Mouse (Mus musculus): Measurements from ENCODE around the gene Tmc3. TPM values are rescaled to one million over a fixed set of nuclear protein-coding genes. Genes with fewer than 3 reads are reported as not detected.

Tmc3 gene
- polyA plus RNA-seq, 1 experiment from 2014 or later, result 0.24 TPM

DNA sequence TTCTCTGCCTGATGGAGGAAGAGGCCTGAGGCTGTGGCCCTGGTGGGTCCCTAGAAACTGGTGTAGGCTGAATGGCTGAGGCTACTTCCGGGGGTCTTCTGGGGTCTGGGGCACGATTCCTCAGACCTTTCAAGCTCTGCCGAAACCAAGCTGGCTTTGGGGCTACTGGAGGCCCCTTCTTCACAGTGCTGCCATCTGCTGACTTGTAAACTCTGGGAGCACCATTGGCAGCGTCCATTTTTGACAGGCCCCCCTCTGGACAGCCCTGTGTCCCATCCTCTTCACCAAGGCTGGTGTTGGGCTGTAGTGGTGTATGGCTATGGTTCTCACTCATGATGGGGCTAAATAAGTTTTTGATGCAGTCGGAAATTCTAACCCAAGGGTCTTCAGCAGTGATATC is 67.8 kb downstream of the Tmc3 start:
- no peak for DNase-seq (ENCODE audit: low spot score)
- no peak for TF ChIP-seq EP300 (IDR thresholded peaks at IDR 0.05)
- 81% methylated on average over 5 of the region's 5 CpGs for WGBS

DNA sequence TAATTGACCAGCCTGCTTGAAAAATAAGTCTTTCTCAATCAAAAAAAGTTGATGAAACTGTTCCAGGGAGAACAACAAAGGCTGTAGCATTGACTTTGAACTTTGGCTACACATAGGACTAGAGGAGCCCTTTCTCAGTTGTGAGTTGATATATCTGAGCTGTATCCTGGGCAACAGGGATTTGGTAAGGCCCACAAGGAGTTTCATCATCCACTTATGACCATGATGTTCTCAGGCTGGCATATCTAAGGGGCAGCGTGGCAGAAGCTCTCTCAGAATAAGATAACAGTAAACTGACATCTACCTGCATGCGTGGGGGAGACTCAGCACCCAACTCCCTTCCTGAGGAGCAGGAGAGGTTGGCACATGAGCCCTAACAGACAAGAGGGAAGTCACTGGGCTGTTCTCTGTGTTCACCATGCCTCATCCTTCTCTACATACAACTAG is 68.9 kb downstream of the Tmc3 start:
- H3K4me3 ChIP-seq (ENCODE audit: low read depth, low read length), result no peak overlapping the region
- no peak overlapping the region for H3K4me2 ChIP-seq (replicated peaks; ENCODE audit: low read depth, low read length)
- H3K27ac ChIP-seq (ENCODE audit: low read length), result no peak overlapping the region
- ATAC-seq, result no peak
- WGBS, result 78% methylated on average over 2 of the region's 2 CpGs
- no peaks in the 10 kb centered on the region for H3K9me3 ChIP-seq (ENCODE audit: low read length)
- H3K27me3 ChIP-seq (replicated peaks; ENCODE audit: insufficient read depth, low read length), result no peaks in the 10 kb centered on the region
- H3K36me3 ChIP-seq (ENCODE audit: insufficient read depth, low read length), result no peaks in the 10 kb centered on the region
- no peak overlapping the region for H3K9ac ChIP-seq (replicated peaks; ENCODE audit: low read depth)
- TF ChIP-seq CTCF (IDR thresholded peaks at IDR 0.05) (no peak), EP300 (IDR thresholded peaks at IDR 0.05) (no peak)
- DNase-seq (ENCODE audit: low spot score), result peak; percentile 18
- no peaks in the 10 kb centered on the region for H3K4me1 ChIP-seq (ENCODE audit: insufficient read depth, low read depth, low read length)

More for the DNA sequence above, 67.8 kb downstream of the Tmc3 start:
- no peak overlapping the region for H3K4me3 ChIP-seq (ENCODE audit: low read depth, low read length)
- H3K27me3 ChIP-seq (replicated peaks; ENCODE audit: insufficient read depth, low read length), result no peaks in the 10 kb centered on the region
- ATAC-seq, result no peak
- no peak overlapping the region for H3K4me2 ChIP-seq (replicated peaks; ENCODE audit: low read depth, low read length)
- H3K27ac ChIP-seq (ENCODE audit: low read length), result no peak overlapping the region
- no peaks in the 10 kb centered on the region for H3K4me1 ChIP-seq (ENCODE audit: insufficient read depth, low read depth, low read length)
- H3K9me3 ChIP-seq (ENCODE audit: low read length), result no peaks in the 10 kb centered on the region
- H3K36me3 ChIP-seq (ENCODE audit: insufficient read depth, low read length), result no peaks in the 10 kb centered on the region
- H3K9ac ChIP-seq (replicated peaks; ENCODE audit: low read depth), result no peak overlapping the region

DNA sequence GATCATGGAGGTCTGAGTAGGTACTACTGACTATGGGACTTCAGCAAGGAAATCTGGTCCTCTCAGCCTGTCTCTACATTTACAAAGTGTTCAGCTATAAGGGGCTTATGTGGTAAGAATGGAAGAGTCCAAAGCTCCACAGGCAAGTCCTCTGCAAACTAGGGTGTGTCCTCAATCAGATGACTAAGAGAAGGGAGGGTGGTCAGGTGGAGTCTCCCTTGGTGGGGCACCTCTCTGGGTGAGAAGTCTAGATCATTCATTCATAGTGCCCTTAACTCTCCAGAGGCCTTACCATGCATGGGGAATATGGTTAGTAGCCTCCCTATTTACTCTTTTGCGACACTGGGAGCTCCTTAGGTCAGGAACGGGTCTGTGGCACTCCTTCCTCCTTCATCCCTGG is 69.5 kb downstream of the Tmc3 start:
- WGBS, result 68% methylated on average over 2 of the region's 2 CpGs
- no peaks in the 10 kb centered on the region for H3K36me3 ChIP-seq (ENCODE audit: insufficient read depth, low read length)
- DNase-seq (ENCODE audit: low spot score), result no peak
- H3K9ac ChIP-seq (replicated peaks; ENCODE audit: low read depth), result no peak overlapping the region
- H3K27me3 ChIP-seq (replicated peaks; ENCODE audit: insufficient read depth, low read length), result no peaks in the 10 kb centered on the region
- H3K4me1 ChIP-seq (ENCODE audit: insufficient read depth, low read depth, low read length), result no peaks in the 10 kb centered on the region
- H3K27ac ChIP-seq (ENCODE audit: low read length), result no peak overlapping the region
- H3K9me3 ChIP-seq (ENCODE audit: low read length), result no peaks in the 10 kb centered on the region
- TF ChIP-seq CTCF (IDR thresholded peaks at IDR 0.05) (no peak), EP300 (IDR thresholded peaks at IDR 0.05) (no peak)
- no peak overlapping the region for H3K4me2 ChIP-seq (replicated peaks; ENCODE audit: low read depth, low read length)
- H3K4me3 ChIP-seq (ENCODE audit: low read depth, low read length), result no peak overlapping the region
- no peak for ATAC-seq

DNA sequence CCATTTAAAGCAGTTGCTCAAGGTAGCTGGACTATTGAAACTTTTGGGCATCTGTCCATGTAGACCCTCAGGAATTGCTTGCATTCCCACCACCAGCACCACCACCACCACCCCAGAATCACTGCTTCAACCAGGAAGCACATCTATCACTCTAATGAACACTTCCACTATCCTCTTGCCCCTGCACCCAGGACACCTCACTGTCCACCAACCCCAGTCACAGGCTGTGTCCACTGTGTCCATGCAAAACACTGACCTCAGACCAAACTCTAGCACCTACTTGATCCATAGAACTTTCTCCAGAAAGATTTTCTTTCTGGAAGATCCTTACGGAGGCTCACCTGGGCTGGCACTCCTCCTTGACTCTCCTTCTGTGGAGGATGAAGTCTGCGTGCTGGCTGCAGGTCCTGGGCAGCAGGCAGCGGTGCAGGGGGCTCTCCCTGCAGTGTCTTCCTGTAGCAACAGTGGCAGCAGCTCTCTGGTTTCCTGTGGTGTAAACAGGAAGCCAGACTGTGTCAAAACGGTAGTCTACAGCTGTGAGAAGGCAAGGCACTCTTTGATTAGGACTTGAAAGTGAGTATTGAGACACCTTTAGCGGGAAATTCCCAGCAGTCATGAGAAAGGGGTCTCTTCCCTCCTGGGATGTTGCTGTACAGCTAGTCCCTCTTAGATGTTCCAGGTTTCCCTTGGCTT is 70.4 kb downstream of the Tmc3 start:
- Histone ChIP-seq H3K9me3 (ENCODE audit: low read length) (no peaks in the 10 kb centered on the region), H3K27ac (ENCODE audit: low read length) (0 out of 2 replicates have a peak overlapping the region, but pooled peaks have one; percentile 2), H3K4me1 (ENCODE audit: insufficient read depth, low read depth, low read length) (no peaks in the 10 kb centered on the region), H3K4me3 (ENCODE audit: low read depth, low read length) (no peak overlapping the region; the same call in 1 of the 2 replicates), H3K9ac (replicated peaks; ENCODE audit: low read depth) (no peak overlapping the region), H3K27me3 (replicated peaks; ENCODE audit: insufficient read depth, low read length) (no peaks in the 10 kb centered on the region), H3K36me3 (ENCODE audit: insufficient read depth, low read length) (no peaks in the 10 kb centered on the region), H3K4me2 (replicated peaks; ENCODE audit: low read depth, low read length) (0 out of 2 replicates have a peak overlapping the region, but pooled peaks have one; percentile 8)
- 37% methylated on average over 5 of the region's 5 CpGs for WGBS
- DNase-seq (ENCODE audit: low spot score), result peak; percentile 36
- peak; percentile 36; the same call in 1 of the 2 replicates for ATAC-seq
- TF ChIP-seq EP300 (IDR thresholded peaks at IDR 0.05) (0 out of 2 replicates have a peak, but pooled peaks have one; percentile 37), CTCF (IDR thresholded peaks at IDR 0.05) (no peak)

DNA sequence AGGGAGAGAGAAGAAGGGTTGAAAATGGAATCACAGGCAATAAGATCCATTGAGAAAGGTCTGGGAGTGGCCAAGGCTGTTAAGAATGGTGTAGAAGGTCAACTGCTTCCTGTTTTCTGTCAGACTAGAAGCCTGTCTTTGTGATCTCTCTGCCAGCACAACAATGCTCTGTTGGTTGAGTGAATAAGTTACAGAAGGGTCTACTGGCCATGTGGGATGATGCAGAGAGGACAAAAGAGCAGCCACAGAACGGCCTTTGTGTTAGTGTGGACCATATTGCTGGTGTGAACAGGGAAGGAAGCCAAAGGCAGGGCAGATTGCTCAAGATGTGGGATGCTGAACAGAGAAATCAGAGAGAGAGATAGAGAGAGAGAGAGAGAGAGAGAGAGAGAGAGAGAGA is 74.0 kb downstream of the Tmc3 start:
- DNase-seq (ENCODE audit: low spot score) (peak; percentile 55), ATAC-seq (0 out of 2 replicates have a peak, but pooled peaks have one; percentile 43)
- Histone ChIP-seq H3K27me3 (replicated peaks; ENCODE audit: insufficient read depth, low read length) (no peaks in the 10 kb centered on the region), H3K9me3 (ENCODE audit: low read length) (no peaks in the 10 kb centered on the region), H3K4me1 (ENCODE audit: insufficient read depth, low read depth, low read length) (no peaks in the 10 kb centered on the region), H3K36me3 (ENCODE audit: insufficient read depth, low read length) (no peaks in the 10 kb centered on the region), H3K4me3 (ENCODE audit: low read depth, low read length) (no peak overlapping the region), H3K9ac (replicated peaks; ENCODE audit: low read depth) (no peak overlapping the region), H3K27ac (ENCODE audit: low read length) (0 out of 2 replicates have a peak overlapping the region, but pooled peaks have one; percentile 23), H3K4me2 (replicated peaks; ENCODE audit: low read depth, low read length) (no peak overlapping the region)
- 24% methylated on average over 1 of the region's 1 CpGs for WGBS
- TF ChIP-seq EP300 (IDR thresholded peaks at IDR 0.05) (no peak), CTCF (IDR thresholded peaks at IDR 0.05) (no peak)

DNA sequence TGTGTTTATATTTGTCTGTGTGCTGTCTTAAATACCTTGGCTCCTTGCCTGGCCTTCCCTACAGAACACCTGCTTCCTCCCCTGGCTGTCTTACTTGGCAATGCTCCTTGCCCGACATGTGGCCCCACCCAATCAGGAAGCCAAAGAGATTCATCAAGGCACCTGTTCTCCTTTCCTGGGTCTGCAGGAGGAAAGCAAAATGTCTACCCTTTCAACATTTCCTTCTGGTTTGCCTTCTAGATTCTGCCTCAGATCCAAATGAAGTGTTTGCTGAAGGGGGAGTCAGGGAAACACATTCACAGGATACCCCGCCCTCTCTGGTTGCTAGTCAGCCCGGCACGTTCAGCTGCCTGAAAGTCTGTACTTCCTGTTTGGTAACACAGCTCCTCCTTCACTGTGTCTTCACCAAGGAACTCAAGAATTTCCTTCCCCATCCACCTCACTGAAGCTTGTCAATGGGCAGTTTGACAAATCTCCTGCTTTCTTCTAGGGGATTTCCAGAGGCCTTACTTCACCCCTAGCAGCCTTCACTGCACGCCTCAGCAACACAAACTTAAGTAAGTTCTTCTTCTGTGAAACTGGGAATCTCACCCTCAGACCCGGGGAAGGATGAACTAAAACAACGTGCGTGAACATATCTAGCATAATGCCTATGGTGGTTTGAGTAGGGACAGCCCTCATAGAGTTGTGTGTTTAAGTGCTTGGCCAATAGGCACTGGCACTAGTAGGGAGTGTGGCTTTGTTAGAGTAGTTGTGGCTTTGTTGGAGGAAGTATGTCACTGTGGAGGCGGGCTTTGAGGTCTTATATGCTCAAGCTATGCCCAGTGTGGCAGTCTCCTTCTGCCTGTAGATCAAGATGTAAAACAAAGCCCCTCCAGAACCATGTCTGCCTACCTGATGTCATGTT is 74.7 kb downstream of the Tmc3 start:
- 52% methylated on average over 9 of the region's 9 CpGs for WGBS

More for the DNA sequence above, 74.7 kb downstream of the Tmc3 start:
- TF ChIP-seq EP300 (IDR thresholded peaks at IDR 0.05) (no peak), CTCF (IDR thresholded peaks at IDR 0.05) (no peak)
- no peak overlapping the region for H3K9ac ChIP-seq (replicated peaks; ENCODE audit: low read depth)
- no peak overlapping the region for H3K4me2 ChIP-seq (replicated peaks; ENCODE audit: low read depth, low read length)
- no peak overlapping the region for H3K4me3 ChIP-seq (ENCODE audit: low read depth, low read length)
- no peaks in the 10 kb centered on the region for H3K4me1 ChIP-seq (ENCODE audit: insufficient read depth, low read depth, low read length)
- no peaks in the 10 kb centered on the region for H3K27me3 ChIP-seq (replicated peaks; ENCODE audit: insufficient read depth, low read length)
- ATAC-seq (peak; percentile 74), DNase-seq (ENCODE audit: low spot score) (peak; percentile 75)
- H3K36me3 ChIP-seq (ENCODE audit: insufficient read depth, low read length), result no peaks in the 10 kb centered on the region
- no peaks in the 10 kb centered on the region for H3K9me3 ChIP-seq (ENCODE audit: low read length)
- H3K27ac ChIP-seq (ENCODE audit: low read length), result peak overlapping the region; percentile 23; the same call in 1 of the 2 replicates
